Mouse (Mus musculus): ENCODE measurements around the gene Aes.
A peak's percentile ranks its signal among the peaks of the same experiment; 100 is the strongest.

Aes gene

DNA sequence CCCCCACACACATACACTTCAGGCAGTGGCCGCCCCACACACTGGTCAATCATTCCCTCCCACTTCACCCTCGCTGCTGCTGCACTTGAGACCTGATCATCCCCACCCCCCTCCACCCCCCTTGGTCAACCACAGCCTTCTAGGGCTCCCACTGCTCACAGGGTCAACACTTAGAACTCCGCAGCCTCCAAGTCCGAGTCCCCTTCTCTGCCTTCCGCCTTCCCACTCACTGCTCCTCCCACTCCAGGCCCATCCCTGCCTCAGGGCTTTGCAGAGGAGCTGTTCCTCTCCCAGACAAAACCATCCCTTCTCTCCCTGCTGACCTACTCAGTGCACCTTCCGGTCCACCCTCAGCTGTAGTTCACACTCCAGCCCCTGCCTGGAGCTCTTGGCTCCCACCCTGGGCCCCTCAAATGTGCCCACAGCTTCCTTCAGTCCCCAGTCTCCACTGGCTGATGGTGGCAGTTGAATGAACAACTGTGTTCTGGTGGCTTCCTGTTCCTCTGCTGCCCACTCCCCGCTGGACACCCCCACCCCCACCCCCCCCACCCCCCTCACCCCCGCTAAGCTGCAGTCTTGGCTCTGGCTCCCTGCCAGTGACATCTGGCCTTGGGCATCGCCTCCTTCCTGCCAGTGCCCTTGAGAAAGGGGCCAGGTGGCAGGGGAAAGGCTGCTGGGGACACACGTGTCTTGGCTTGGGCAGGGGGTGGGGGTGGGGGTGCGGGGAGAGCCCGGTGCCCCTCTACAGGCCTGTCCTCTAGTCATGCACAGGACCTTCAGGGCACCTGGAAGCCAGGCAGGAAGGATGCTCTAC, 38.1 kb downstream of the Aes start:
- DNase-seq (ENCODE audit: low spot score), result no peak

DNA sequence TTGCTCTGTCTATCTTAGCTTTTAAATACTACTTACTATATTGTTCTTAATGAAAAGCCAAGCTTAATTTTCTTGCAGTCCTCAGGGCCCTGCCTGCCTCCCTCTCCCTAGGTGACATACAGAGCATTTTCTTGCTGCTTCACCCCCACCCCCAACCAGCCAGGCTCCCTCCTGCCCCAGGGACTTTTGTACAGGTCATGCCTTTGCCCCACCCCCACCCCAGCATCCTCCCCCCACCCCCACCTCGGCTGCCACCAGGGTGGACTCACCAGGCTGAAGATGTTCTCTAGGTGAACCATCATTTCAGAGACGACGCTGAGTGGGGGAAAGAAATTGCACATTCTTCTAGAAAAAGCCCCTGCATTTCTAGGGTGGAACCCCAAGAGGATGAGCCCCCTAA, 39.1 kb downstream of the Aes start:
- no peak for DNase-seq (ENCODE audit: low spot score)

DNA sequence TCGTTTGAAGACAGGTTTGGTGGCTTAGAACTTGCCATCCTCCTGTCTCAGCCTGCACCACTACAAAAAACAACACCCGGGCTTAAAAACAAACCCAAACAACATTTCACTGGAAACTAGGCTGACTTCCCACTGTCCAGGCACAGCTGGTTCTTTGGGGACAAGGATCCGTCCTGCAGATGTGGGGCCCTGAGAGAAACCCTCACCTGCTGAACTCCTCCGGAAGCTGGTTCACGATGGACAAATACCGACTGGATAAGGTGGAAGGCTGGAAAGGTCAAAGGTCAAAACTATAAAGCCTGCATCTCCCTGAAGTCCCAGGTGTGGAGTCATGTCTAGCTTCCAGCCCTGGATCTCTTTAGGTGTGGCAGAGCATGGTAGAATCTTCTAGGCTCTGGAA, 39.6 kb downstream of the Aes start:
- no peak for DNase-seq (ENCODE audit: low spot score)

DNA sequence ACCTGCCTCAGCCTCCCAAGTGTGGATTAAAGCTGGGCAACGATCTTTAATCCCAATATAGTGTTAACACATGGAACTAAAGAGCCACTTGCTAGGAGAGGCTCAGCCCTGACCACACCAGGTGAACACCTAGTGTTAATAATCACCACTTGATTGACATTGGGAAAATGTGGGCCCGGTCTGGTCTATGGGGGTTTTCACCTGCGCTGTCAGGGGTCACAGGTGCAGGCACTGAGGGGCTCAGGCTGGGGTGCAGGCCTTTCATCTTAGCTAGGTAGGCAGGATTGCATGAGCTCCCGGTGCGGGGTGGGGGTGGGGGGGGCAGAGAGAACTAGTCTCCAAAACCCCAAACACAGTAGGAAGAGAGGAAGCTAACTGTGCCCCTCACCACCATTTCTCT, 40.3 kb downstream of the Aes start:
- DNase-seq (ENCODE audit: low spot score), result no peak

DNA sequence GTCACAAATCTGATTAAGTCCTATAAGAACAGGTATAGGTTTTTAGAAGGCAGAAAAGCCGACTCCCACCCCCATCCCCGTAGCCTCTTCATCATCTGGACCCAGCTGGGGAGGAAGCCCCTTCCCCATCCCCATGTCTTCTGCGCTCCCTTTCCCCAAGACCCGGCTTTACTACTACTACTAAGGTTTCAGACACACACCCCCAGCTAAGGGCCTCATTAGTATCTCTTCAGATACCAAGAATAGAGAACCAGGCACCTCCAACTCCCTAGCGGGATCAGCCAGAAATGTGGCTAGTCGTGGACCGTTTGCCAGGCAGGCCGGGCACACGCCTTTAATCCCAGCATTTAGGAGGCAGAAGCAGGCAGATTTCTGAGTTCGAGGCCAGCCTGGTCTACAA, 40.8 kb downstream of the Aes start:
- no peak for DNase-seq (ENCODE audit: low spot score)

DNA sequence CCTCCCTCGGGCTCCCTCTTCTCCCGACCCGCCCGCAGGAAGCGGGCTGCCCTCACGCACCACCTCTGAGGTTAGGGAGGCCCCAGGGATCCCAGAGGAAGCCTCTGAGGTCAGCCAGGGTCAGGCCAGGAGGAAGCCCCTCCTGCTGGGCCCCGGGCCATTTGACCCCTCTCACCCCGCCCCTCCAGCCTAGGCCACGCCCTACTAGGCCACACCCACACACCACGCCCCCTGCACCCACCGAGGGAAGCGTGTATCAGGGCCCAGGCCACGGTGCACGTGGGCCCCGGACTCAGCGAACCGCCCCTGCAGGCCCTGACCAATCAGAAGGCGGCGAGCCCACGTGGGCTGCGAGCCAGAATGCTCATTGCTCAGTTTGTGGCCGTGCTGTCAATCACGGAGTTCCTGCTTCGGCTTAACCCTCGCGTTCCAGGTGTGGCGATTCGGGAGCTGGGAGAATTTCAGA, 41.5 kb downstream of the Aes start, which contains the start of gene Tle6:
TSS of gene Tle6 (minus strand) at position 336 of the 466 bp plus-strand sequence.
- peak; percentile 97 for DNase-seq (ENCODE audit: low spot score)

DNA sequence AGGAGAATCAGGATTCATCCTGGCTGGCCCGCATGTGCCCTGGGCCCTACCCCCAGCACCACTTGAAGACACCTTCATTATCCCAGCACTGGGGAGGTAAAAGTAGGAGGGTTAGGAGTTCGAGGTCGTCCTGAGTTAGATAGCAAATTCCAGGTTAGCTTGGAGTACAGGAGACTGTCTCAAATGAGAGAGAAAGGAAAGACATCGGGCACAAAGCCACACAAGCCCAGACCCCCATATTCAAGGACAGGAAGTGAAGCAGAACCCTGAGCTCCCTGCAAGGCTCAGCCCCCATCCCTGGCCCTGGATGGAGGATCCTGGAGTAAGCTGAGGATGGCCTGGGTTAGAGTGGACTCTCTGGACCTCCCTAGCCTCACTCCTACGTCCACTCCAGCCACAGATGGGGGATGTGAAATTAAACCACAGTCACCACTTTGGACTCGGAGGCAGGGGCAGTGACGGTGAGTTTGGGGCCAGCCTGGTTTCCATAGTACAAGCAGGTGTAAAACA, 42.2 kb downstream of the Aes start:
- no peak for DNase-seq (ENCODE audit: low spot score)

DNA sequence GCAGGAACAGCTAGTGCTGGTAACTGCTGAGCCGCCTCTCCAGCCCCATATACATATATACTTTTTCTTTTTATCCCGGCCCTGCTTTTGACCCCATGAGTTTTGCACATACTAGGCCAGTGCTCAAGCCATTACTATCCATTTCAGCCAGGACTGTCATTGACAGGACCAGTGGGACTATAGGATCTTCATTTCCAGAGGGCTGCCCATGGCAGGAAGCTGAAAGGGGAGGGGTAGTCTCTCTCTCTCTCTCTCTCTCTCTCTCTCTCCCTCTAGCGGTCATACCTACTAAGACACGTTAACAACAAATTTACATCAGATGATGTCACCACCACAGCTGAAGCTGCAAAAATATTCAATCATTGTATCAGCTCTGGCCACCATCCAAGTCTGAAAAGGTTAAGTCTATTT, 43.5 kb downstream of the Aes start:
- DNase-seq (ENCODE audit: low spot score), result no peak

DNA sequence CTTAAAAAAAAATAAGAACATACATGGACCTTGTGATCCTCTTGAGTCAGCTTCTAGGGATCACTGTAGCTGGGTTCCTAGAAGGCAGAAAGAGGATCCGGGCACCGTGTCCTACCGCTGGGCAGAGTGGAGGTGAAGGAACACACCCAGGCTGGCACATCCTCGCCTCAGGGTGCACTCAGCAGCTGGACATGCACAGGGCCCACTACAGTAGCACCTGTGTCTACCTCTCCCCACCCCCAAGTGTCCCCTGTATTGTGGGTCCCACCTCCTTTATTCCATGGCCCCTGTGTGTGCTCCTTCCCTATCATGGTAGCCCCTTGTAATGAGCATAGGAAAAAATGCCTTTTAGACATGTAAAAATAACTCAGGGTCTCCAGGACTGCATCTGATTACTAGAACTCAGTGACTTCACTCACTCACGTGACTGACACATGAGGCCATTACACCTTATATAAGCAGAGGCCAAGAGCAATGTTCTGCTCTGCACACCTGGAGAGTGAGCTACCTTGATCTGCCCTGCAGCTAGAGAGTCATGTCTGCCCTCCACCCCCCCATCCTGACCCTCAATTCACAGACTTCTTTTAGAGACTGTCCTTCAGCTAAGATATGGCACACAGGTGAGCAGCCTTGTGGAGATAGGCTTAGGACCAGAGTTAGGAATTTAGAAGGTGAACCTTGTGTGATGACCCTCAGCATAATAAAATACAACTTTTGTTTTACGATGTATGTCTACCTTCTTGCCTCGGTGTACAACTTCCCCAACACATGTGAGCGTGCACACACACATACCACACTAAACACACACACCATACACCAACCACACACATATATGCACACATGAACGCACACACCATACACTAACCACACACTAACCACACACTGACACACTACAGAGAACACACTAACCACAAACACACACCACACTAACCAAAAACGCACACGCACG, 45.0 kb downstream of the Aes start:
- no peak for DNase-seq (ENCODE audit: low spot score)

DNA sequence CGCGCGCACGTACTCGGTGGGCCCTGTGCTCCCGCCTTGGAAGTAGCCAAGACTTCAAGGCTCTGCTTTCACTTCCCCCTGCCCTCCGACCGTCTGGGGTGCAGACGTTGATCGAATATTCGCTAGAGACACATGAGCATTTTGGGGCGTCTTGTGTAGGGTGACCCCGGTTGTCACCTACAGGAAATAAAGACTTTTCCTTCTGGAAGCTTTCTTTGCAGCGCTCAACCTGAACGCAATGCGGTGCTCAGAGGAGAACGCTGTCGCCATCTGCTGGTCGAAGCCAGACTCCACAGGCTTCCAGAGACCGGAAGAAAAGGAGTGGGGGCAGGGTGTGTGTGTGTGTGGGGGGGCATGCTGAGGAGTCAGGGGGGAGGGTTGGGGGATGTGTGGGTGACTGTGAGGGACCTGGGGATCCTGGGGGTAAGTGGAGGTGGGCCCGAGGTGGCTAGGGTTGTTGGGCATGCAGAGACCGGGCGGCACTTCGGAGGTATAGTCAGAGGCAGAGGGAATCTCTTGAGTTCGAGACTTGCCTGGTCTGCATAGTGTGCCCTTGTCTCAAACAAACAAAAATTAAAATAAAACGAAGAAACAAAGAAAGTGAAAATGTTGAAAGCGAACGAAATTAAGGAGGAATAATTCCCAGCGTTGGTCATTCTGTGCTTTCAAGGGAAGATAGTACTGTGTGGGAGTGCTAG, 45.8 kb downstream of the Aes start:
- peak; percentile 89 for DNase-seq (ENCODE audit: low spot score)

DNA sequence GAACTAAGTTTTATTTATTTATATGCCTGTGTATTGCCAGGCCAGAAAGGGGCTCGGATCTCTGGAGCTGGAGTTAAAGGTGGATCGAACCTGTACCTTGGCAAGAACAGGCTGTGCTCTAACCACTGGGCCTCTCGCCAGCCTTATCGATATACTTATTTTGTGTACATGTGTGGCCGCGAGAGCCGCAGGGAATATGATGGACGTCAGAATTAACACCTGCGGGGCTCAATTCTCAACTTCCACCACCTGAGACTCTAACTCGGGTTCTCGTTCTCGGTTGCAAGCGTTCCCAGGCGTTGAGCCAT, 46.3 kb downstream of the Aes start:
- no peak for DNase-seq (ENCODE audit: low spot score)

DNA sequence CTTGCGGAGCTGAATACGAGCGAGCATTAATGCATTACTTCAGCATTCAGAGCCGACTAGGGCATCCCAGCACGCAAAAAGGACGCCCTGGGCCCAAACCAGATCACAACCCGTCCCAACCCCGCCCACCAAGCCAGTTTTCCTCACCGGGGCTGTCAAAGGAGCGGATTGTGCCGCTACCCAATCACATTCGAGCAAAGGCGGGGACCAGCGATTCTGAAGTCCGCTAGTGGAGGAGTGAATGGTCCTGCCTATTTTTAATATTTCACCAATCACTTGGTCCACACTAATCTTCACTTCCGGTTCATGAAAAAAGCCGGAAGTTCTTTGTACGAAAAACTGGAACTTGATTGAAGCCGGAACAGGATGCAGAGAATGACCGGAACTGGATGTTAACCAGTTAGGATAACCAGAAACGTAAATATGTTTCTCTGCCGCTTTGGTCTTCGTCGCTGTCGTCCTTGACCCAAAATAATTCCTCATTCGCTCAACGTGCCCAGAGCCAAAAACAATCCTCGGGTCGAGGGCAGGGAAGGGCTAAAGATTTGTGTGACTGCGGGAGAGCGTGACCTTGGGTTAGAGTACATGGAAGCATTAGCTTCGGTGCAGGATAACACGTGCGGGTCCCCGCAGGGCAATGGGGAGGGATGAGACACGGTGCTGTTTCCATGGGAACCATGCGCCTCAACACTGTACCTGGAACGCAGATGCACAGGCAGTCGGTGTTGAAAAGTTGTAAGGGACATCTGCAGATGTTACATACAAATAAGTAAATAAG, 46.9 kb downstream of the Aes start, which contains the start of gene BC025920:
TSS of gene BC025920 (plus strand) at position 297 of the 778 bp plus-strand sequence.
- peak; percentile 95 for DNase-seq (ENCODE audit: low spot score)

DNA sequence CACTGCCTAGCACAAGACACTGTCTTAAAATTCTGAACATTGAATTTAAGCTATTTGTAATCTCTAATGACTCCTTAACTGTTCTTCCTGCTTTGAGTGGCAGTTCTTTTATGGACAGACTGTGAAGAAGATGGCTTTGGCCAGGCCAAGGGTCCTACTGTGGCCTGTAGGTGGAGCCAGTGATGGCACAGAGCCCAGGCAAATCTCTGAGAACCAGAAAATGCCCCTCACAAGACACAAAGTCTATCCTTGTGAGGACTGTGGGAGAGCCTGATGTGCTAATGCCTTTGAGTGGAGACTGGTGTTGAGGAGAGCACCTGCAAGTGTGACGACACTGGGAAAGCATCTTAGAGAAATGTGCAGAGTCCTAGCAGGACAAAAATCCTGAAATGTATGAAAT, 49.0 kb downstream of the Aes start:
- DNase-seq (ENCODE audit: low spot score), result no peak

DNA sequence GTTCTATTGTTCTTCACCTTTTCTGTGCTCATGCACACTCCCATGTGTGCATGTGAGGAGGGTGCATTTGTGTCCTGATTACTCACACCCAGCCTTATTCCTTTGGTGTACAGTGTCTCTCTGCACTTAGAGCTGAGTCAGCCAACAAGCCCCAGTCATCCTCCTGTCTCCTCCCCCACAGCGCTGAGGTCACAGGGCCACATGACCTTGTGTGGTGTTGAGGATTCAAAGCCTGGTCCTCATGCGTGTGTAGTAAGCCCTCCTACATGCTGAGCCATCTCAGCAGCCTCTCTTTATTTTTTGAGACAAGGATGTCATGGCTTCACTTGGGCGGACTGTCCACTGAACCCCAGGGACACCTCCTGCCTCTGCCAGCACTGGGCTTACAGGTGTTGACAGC, 53.5 kb downstream of the Aes start:
- DNase-seq (ENCODE audit: low spot score), result no peak

DNA sequence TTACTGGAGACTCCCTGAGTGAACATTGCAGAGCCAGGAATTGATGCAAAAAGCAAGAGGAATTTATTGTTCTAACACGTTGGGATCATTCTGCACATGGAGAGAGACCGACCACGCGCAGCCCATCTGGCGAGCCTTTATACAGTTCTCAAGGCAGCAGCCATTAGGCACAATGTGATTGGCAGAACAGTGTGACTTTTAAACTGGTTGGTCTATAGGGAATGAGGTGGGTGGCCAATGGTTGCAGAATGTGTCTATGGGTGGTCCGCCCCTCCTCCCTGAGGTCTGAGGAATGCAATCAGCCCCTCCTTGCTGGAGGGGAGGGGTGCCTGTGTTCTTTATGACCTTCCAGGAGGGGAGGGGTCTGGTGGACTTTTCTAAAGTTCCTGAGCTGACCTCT, 56.2 kb downstream of the Aes start:
- peak; percentile 54 for DNase-seq (ENCODE audit: low spot score)

All from layer of hippocampus, adult 11-12 months (tissue).